Mouse (Mus musculus) gastrocnemius, adult 2 months (tissue): Measurements from ENCODE around the gene A630023A22Rik. TPM values are rescaled to one million over a fixed set of nuclear protein-coding genes. Genes with fewer than 3 reads are reported as not detected.

Source experiments
- DNase-seq: peaks from one replicate; pipeline ENCODE4 v3.0.0; 2022
- H3K27ac ChIP-seq: fragments of 200-600 bp; 2 replicates; pipeline ENCODE4 v1.8.1; 2022; ENCODE audit warnings: mild to moderate bottlenecking
- H3K4me3 ChIP-seq: fragments of 200-600 bp; 2 replicates; pipeline ENCODE4 v1.8.1; 2022; ENCODE audit warnings: mild to moderate bottlenecking, moderate library complexity
- CTCF ChIP-seq: fragments of 200-600 bp; IDR thresholded peaks from 2 replicates; pipeline ENCODE4 v1.8.1; 2022; ENCODE audit warnings: antibody characterized with exemption, mild to moderate bottlenecking, moderate library complexity
- intact Hi-C: fragments of 180-260 bp; cut with DNase I; formaldehyde crosslinking; loops from one replicate; pipeline ENCODE4 v1.15.1; 2025
- long read RNA-seq, 2 experiments: library from polyadenylated mRNA; stranded (forward); transcript quantifications; one replicate each; pipeline ENCODE4 v2.0.0; 2021
- total RNA-seq, 2 experiments: library from RNA; stranded (reverse); gene quantifications; 2 replicates each; pipeline ENCODE4 v1.2.3; 2021

The A630023A22Rik gene
- not detected for total RNA-seq
- long read RNA-seq, experiment 1, result 0 reads
- long read RNA-seq, experiment 2, result 0 reads

DNA sequence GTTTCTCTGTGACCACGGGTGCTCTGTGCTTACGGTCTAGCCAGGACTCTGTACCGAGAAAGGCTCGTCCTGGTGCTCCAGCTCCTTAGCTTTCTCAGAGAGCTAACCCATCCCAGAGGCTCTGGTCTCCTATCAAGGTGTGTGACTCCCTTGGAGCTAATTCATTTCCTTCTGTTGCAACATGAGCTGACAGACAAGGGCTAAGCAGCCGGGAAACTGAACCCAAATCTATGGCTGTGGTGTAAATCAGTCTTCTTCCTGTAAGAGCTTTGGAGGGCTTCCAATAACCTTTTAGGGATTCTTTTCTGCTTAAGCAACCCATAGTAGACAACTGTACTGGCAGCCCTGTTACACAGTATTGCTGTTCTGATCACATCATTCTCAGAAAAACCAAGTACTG is at the start of gene A630023A22Rik:
TSS of gene A630023A22Rik (minus strand) at position 154 of the 400 bp plus-strand sequence.
- DNase-seq, result no peak
- TF ChIP-seq CTCF, result no peak
- intact Hi-C loops, result no loop called here
- no peak within 1 kb of the TSS for H3K27ac ChIP-seq
- H3K4me3 ChIP-seq, result no peak within 1 kb of the TSS

DNA sequence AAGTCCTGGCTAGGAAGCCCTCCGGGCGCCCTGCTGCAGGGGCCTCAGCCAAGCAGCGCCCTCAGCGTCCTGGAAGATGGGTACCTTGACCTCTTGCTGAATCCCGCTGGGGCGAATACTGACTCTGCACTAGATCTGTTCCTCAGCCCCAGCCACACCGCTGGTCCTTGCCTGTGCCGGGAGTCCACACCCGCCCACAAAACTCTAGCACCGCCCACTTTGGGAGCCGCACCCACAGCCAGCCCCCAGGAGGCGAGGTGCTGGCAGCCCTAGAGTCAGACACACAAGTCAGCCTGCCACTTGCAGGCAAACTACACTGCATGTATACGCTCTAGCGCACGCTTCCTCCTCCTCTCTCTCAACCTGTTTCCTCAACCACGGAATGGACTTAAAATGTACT is 49.8 kb upstream of the A630023A22Rik start, which contains the start of gene Npy4r:
TSS of gene Npy4r (minus strand) at position 148 of the 400 bp plus-strand sequence.
- DNase-seq, result peak; percentile 73
- Histone ChIP-seq H3K27ac (no peak within 1 kb of the TSS), H3K4me3 (peak within 1 kb of the TSS; percentile 29)
- intact Hi-C loops, result loop anchor here (5.0 kb wide), 1 partner anchor 70 kb away; no protein-coding TSS in a partner anchor
- TF ChIP-seq CTCF, result no peak

DNA sequence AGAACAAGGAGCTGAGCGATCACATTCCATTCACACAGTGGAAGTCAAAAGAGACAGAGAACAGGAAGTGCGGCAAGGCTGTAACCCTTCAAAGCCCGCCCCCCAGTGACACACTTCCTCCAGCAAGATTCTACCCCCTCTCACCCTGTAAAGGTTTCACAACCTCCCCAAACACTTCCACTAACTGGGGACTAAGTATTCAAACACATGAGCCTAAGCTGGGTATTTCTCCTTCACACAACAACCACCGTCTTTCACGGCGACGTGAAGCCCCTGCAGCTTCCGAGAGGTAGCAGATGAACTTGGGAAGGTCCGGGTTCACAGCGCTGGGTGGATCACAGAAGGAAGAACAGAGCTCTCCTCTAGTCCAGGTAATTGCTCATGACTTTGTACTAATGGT is 40.4 kb upstream of the A630023A22Rik start:
- Histone ChIP-seq H3K4me3 (no peak overlapping the region), H3K27ac (no peak overlapping the region)
- intact Hi-C loops, result no loop called here
- TF ChIP-seq CTCF, result no peak
- no peak for DNase-seq

DNA sequence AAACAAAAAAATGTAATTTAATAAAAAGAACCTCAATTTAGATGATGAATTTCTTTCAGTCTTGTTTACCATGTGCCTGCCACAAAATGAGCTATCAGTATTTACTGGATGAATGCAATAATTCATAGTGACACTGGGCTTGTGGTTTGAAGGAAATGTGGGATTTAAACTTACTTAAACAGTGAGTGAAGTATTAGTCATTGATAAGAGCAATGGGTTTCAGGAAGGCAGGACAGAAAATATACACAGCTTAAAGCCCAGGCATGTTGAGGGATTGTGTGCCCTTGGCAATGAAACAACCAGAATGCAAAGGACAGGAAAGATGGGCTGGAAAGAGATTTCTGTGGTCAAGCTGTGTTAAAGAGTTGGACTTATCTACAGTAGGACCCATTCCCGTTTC is 39.8 kb upstream of the A630023A22Rik start:
- H3K27ac ChIP-seq, result no peak overlapping the region

DNA sequence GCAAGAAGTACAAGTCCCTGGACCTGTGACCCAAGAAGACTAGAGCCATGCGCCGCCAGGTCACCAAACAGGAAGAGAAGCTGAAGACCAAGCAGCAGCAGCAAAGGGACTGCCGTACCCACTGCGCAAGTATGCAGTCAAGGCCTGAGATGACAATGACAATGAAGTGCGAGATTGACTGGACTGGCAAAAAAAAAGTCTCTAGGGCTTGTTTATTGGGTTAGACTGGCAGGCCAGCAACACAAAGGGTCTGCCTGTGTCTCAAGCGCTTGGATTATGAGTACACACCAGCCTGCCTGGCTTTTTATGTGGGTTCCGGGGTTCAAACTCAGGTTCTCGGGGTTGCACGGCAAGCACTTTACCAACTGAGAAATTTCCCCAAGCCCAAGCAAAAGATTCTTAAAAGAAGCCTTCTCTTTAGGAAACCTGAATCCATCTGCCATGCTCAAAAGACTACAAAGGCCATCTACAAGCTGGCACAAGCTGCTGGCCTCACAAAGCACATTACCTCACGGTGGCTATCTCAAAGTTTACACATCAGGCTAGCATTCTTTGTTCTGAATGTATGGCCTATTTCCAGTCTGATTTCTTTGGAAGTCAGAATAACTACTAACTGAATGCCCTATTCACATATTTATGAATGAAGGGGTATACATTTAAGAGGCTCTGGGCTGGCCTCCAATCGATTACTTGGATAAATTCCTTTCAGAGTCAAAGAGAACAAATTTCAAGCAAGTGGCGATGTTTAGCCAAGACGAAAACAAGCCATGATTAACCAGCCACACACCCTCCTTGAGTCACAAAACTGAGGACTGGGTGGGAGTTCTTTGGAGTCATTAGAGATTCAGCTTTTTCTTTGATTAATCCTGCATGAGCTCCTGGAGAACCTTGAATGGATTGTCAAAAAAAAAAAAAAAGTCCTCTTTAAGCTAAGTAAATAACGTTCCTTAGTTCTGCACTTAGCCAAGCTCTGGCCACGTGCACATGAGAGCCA is 37.4 kb upstream of the A630023A22Rik start:
- Histone ChIP-seq H3K4me3 (no peak overlapping the region), H3K27ac (no peak overlapping the region)
- no peak for DNase-seq
- TF ChIP-seq CTCF, result no peak
- intact Hi-C loops, result no loop called here

More for the DNA sequence above, 39.8 kb upstream of the A630023A22Rik start:
- no peak for TF ChIP-seq CTCF
- no peak for DNase-seq
- no peak overlapping the region for H3K4me3 ChIP-seq
- intact Hi-C loops, result no loop called here

DNA sequence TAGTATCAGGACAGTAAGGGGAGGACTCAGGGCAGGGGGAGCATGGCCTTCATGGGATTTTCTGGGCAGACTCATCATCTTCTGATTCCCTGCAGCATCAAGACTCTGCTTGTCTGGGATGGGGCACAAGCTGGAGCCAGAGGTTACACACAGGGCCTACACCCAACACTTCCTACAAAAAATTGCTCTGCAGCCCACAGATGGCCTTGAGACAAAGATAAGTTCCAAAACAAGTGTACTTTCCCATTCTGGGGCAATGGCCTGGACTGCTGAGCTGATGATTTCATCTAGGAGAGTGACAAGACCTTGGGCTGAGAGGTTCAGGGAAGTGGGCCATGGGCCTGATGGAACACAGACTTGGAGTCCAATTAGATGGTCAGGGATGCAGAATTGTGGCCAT is 32.8 kb upstream of the A630023A22Rik start:
- Histone ChIP-seq H3K27ac (no peak overlapping the region), H3K4me3 (no peak overlapping the region)
- DNase-seq, result no peak
- TF ChIP-seq CTCF, result no peak
- intact Hi-C loops, result no loop called here

DNA sequence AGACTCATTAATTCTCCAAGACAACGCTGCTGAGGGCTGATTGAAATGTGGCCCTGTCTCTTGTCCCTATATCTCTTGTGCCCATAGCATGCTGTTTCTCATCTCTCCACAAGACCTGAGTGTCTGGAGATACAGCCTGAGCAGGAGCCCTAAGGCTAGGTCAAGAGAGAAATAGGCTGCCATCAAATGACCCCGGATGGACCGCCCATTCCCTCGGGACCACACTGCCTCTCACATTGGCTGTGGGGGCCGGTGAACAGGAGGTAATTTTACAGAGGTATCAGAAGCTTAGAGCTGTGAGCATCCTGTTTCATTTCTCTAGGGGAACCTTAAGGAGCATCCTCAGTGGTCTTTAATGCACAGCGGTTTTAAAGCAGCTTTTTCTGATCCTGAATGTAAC is 28.7 kb upstream of the A630023A22Rik start:
- intact Hi-C loops, result no loop called here
- no peak overlapping the region for H3K4me3 ChIP-seq
- H3K27ac ChIP-seq, result no peak overlapping the region
- TF ChIP-seq CTCF, result no peak
- no peak for DNase-seq

DNA sequence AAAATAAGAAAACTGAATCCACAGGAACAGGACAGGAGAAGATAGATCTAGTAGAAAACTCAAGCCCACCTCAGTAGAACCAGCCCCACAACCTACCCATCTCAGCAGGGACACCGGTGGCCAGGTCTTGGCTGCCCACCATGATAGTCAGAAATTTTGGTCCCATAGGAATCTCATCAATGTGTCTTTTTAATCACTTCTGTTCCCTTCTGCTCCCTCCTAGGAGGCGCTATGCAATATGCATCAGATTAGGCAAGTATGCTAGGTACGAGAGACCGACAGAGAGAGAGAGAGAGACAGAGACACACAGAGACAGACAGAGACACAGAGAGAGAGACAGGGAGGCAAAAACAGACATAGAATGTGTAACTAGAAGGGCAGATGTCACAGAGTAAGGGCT is 19.1 kb upstream of the A630023A22Rik start:
- no peak for TF ChIP-seq CTCF
- Histone ChIP-seq H3K27ac (no peak overlapping the region), H3K4me3 (no peak overlapping the region)
- DNase-seq, result no peak
- intact Hi-C loops, result no loop called here

DNA sequence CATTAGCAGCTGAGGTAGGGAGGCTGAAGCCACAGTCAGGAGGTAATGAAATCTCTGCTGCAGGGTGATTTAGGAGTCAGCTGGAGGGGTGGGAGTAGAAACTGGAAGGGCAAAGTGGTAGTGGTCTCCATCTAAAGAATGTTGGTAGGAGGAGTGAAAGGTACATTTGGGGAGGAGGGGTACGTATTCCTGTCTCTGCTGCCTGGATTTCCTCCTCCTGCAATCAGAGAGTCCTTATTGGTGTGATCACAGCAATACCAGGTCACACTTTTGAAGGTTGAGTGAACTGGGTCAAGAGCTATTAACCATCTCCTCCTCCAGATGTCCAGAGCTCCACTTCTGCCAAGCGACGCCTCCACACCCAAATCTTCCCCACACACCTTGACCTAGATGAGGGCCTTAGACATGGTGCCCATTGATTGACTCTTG is 18.4 kb upstream of the A630023A22Rik start:
- TF ChIP-seq CTCF, result no peak
- no peak overlapping the region for H3K27ac ChIP-seq
- H3K4me3 ChIP-seq, result no peak overlapping the region
- intact Hi-C loops, result no loop called here
- DNase-seq, result no peak

DNA sequence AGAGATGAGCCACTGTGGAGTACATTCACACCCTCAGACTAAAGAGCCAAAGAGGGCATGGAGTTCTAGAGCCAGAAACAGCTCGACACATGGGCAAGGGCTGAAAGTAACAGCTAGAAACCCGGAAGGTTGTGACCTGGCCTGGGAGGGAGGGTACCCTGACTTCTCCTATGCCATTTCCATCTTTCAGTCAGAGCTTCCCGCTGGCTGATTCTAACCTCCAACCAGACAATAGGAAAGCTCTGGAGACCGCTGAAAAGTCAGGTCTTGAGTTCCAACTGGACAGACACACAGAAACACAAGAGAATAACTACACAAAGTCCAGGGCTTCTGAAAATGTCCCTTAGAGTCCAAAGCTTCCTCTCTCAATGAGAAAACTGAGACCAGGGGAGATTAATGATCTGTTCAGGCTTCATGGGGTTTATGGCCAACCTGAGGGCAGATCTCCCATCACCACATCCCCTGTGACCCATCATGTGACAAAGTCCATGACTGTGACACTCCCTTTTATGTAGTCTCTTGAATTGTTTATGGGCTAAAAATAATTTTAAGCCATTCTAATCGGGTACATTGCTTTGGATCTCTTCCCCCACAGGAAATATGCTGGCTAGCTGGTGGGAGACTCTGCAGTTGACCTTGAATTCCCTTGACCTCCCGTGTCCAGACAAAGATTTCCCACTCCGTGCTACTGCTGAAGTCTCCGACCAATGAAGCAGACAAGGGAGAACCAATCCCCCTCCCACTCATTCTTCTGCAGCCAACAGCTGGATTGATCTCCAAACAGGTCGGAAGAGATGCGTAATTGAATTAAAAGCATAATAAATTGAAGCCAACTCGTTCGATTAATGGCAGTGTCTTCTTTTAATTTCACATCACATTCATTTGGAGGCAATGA is 17.7 kb upstream of the A630023A22Rik start:
- Histone ChIP-seq H3K27ac (no peak overlapping the region), H3K4me3 (no peak overlapping the region)
- no peak for TF ChIP-seq CTCF
- DNase-seq, result no peak
- intact Hi-C loops, result no loop called here

DNA sequence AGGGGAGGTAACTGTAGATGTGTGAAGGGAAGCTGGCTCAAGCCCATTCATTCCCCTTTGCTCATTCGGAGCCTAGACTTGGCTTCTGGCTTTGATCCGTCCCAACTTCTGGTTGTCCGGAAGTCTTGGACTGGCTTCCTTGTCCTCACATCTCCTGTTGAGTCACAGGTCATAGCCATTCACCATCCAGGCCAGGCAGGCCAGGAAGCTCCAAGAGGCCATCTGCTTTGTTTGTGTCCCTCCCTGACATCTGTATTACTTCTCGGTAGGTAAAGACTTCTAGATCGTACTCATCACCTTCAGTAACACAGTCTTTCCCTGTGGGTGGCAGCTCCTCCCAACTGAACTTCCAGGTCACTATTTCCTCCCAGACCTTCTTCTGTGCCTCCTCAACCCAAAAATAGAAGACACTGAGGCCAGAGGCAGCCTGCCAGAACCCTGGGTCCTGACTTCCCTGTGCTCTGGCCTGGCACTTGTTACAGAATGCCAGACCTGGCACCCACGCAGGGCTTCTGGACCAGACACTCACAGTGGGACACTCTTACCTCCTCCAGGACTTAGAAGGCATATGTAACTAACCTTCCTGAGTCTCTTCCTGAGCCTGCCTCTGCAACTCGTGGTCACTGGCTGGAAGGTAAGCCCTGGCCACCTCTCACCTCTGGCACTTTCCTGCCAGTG is 16.6 kb upstream of the A630023A22Rik start:
- intact Hi-C loops, result no loop called here
- H3K27ac ChIP-seq, result no peak overlapping the region
- no peak for DNase-seq
- no peak for TF ChIP-seq CTCF
- no peak overlapping the region for H3K4me3 ChIP-seq

DNA sequence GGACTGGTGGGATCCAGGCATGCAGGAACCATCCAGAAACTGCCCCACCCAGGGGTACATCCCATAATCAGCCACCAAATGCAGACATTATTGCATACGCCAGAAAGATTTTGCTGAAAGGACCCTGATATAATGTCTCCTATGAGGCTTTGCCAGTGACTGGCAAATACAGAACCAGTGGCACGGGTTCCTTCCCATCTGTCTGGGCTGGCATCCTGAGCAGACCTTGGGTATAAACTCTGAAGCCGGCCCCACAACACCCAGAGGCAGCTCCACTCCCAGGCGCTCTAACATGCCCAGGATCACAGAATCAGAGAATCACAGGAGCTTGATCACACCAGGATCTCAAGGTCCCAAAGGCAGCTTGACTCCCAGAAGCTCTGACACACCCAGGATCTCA is 11.8 kb upstream of the A630023A22Rik start:
- no peak overlapping the region for H3K4me3 ChIP-seq
- DNase-seq, result no peak
- no peak overlapping the region for H3K27ac ChIP-seq
- intact Hi-C loops, result no loop called here
- TF ChIP-seq CTCF, result no peak
